Mouse (Mus musculus): ENCODE data around the gene Srcap. TPM values are rescaled to one million over a fixed set of nuclear protein-coding genes. Genes with fewer than 3 reads are reported as not detected.

Srcap gene
- polyA plus RNA-seq, 1 experiment from 2014 or later = 52.1 TPM

GRCm38 (mm10) chr7:127474378-127475070 is 37.3 kb upstream of the Srcap start:
- no peak overlapping the region for H3K4me3 ChIP-seq (ENCODE audit: low read depth, low read length)
- no peak overlapping the region for H3K4me2 ChIP-seq
- ATAC-seq (ENCODE audit: low FRiP score) (no peak), DNase-seq (ENCODE audit: low spot score, missing footprints) (peak; percentile 17)
- 80% methylated on average over 6 of the region's 6 CpGs for WGBS
- peaks cover 21% of the 10 kb centered on the region for H3K36me3 ChIP-seq (ENCODE audit: control insufficient read depth, insufficient read depth, low read length)
- H3K27me3 ChIP-seq (ENCODE audit: control insufficient read depth, insufficient read depth, low read length) = no peaks in the 10 kb centered on the region
- no peaks in the 10 kb centered on the region for H3K9me3 ChIP-seq (ENCODE audit: control insufficient read depth, low read length)
- H3K27ac ChIP-seq (ENCODE audit: low read depth, low read length) = no peak overlapping the region
- H3K4me1 ChIP-seq (ENCODE audit: control insufficient read depth, insufficient read depth, low read length) = peaks cover 9% of the 10 kb centered on the region
- H3K9ac ChIP-seq (ENCODE audit: low read length) = no peak overlapping the region

GRCm38 (mm10) chr7:127475186-127475740 is 36.5 kb upstream of the Srcap start:
- Histone ChIP-seq H3K9me3 (ENCODE audit: control insufficient read depth, low read length) (no peaks in the 10 kb centered on the region), H3K36me3 (ENCODE audit: control insufficient read depth, insufficient read depth, low read length) (peaks cover 21% of the 10 kb centered on the region), H3K4me2 (no peak overlapping the region), H3K9ac (ENCODE audit: low read length) (no peak overlapping the region), H3K27me3 (ENCODE audit: control insufficient read depth, insufficient read depth, low read length) (no peaks in the 10 kb centered on the region), H3K4me3 (ENCODE audit: low read depth, low read length) (no peak overlapping the region), H3K27ac (ENCODE audit: low read depth, low read length) (no peak overlapping the region), H3K4me1 (ENCODE audit: control insufficient read depth, insufficient read depth, low read length) (peaks cover 16% of the 10 kb centered on the region)
- peak; percentile 31 for DNase-seq (ENCODE audit: low spot score, missing footprints)
- WGBS = 94% methylated on average over 11 of the region's 11 CpGs
- ATAC-seq (ENCODE audit: low FRiP score) = no peak

- no peak for DNase-seq (ENCODE audit: low spot score, missing footprints)
- Histone ChIP-seq H3K4me2 (no peak overlapping the region), H3K27ac (ENCODE audit: low read depth, low read length) (no peak overlapping the region), H3K4me3 (ENCODE audit: low read depth, low read length) (no peak overlapping the region), H3K4me1 (ENCODE audit: control insufficient read depth, insufficient read depth, low read length) (peaks cover 23% of the 10 kb centered on the region), H3K36me3 (ENCODE audit: control insufficient read depth, insufficient read depth, low read length) (peaks cover 24% of the 10 kb centered on the region), H3K9ac (ENCODE audit: low read length) (no peak overlapping the region), H3K27me3 (ENCODE audit: control insufficient read depth, insufficient read depth, low read length) (no peaks in the 10 kb centered on the region), H3K9me3 (ENCODE audit: control insufficient read depth, low read length) (no peaks in the 10 kb centered on the region)
- WGBS = 97% methylated on average over 11 of the region's 11 CpGs
- ATAC-seq (ENCODE audit: low FRiP score) = no peak
These were observed 35.4 kb upstream of the Srcap start for GRCm38 (mm10) chr7:127476336-127476735.

- no peaks in the 10 kb centered on the region for H3K27me3 ChIP-seq (ENCODE audit: control insufficient read depth, insufficient read depth, low read length)
- peak overlapping the region; percentile 80; the same call in 1 of the 2 replicates for H3K9ac ChIP-seq (ENCODE audit: low read length)
- ATAC-seq (ENCODE audit: low FRiP score) (no peak), DNase-seq (ENCODE audit: low spot score, missing footprints) (no peak)
- H3K9me3 ChIP-seq (ENCODE audit: control insufficient read depth, low read length) = no peaks in the 10 kb centered on the region
- H3K27ac ChIP-seq (ENCODE audit: low read depth, low read length) = no peak overlapping the region
- 83% methylated on average over 4 of the region's 4 CpGs for WGBS
- peaks cover 23% of the 10 kb centered on the region for H3K4me1 ChIP-seq (ENCODE audit: control insufficient read depth, insufficient read depth, low read length)
- H3K4me3 ChIP-seq (ENCODE audit: low read depth, low read length) = peak overlapping the region; percentile 68; the same call in 1 of the 2 replicates
- peak overlapping the region; percentile 99 for H3K4me2 ChIP-seq
- peaks cover 24% of the 10 kb centered on the region for H3K36me3 ChIP-seq (ENCODE audit: control insufficient read depth, insufficient read depth, low read length)
These were observed 34.9 kb upstream of the Srcap start for GRCm38 (mm10) chr7:127476855-127477254.

GRCm38 (mm10) chr7:127477687-127478634 is 33.8 kb upstream of the Srcap start:
- peak overlapping the region; percentile 68 for H3K4me3 ChIP-seq (ENCODE audit: low read depth, low read length)
- peak overlapping the region; percentile 99 for H3K4me2 ChIP-seq
- peak overlapping the region; percentile 91 for H3K27ac ChIP-seq (ENCODE audit: low read depth, low read length)
- peak; percentile 100 for DNase-seq (ENCODE audit: low spot score, missing footprints)
- H3K9ac ChIP-seq (ENCODE audit: low read length) = peak overlapping the region; percentile 80
- H3K27me3 ChIP-seq (ENCODE audit: control insufficient read depth, insufficient read depth, low read length) = no peaks in the 10 kb centered on the region
- peak; percentile 92 for ATAC-seq (ENCODE audit: low FRiP score)
- H3K9me3 ChIP-seq (ENCODE audit: control insufficient read depth, low read length) = no peaks in the 10 kb centered on the region
- under 1% methylated on average over 50 of the region's 50 CpGs for WGBS
- H3K4me1 ChIP-seq (ENCODE audit: control insufficient read depth, insufficient read depth, low read length) = peaks cover 15% of the 10 kb centered on the region
- peaks cover 28% of the 10 kb centered on the region for H3K36me3 ChIP-seq (ENCODE audit: control insufficient read depth, insufficient read depth, low read length)

GRCm38 (mm10) chr7:127478635-127479317 is 33.0 kb upstream of the Srcap start, which contains the start of gene Fbrs:
Fbrs (plus strand) TSS chr7:127479199.
- DNase-seq (ENCODE audit: low spot score, missing footprints) (no peak), ATAC-seq (ENCODE audit: low FRiP score) (peak; percentile 86)
- Histone ChIP-seq H3K4me3 (ENCODE audit: low read depth, low read length) (peak within 1 kb of the TSS; percentile 68), H3K4me1 (ENCODE audit: control insufficient read depth, insufficient read depth, low read length) (peaks cover 15% of the 10 kb centered on the region), H3K36me3 (ENCODE audit: control insufficient read depth, insufficient read depth, low read length) (peaks cover 28% of the 10 kb centered on the region), H3K9me3 (ENCODE audit: control insufficient read depth, low read length) (no peaks in the 10 kb centered on the region), H3K4me2 (peak within 1 kb of the TSS; percentile 99), H3K9ac (ENCODE audit: low read length) (peak within 1 kb of the TSS; percentile 80), H3K27ac (ENCODE audit: low read depth, low read length) (peak within 1 kb of the TSS; percentile 91), H3K27me3 (ENCODE audit: control insufficient read depth, insufficient read depth, low read length) (no peaks in the 10 kb centered on the region)
- WGBS = 0% methylated on average over 52 of the region's 62 CpGs

- peaks cover 25% of the 10 kb centered on the region for H3K36me3 ChIP-seq (ENCODE audit: control insufficient read depth, insufficient read depth, low read length)
- H3K9ac ChIP-seq (ENCODE audit: low read length) = peak overlapping the region; percentile 80
- DNase-seq (ENCODE audit: low spot score, missing footprints) (peak; percentile 89), ATAC-seq (ENCODE audit: low FRiP score) (no peak; the same call in 1 of the 2 replicates)
- H3K27ac ChIP-seq (ENCODE audit: low read depth, low read length) = peak overlapping the region; percentile 91
- H3K9me3 ChIP-seq (ENCODE audit: control insufficient read depth, low read length) = no peaks in the 10 kb centered on the region
- WGBS = 5% methylated on average over 48 of the region's 48 CpGs
- H3K4me2 ChIP-seq = peak overlapping the region; percentile 99
- no peaks in the 10 kb centered on the region for H3K27me3 ChIP-seq (ENCODE audit: control insufficient read depth, insufficient read depth, low read length)
- peaks cover 15% of the 10 kb centered on the region for H3K4me1 ChIP-seq (ENCODE audit: control insufficient read depth, insufficient read depth, low read length)
- H3K4me3 ChIP-seq (ENCODE audit: low read depth, low read length) = peak overlapping the region; percentile 68
These were observed 32.2 kb upstream of the Srcap start for GRCm38 (mm10) chr7:127479318-127480225.

- H3K4me1 ChIP-seq (ENCODE audit: control insufficient read depth, insufficient read depth, low read length) = peaks cover 15% of the 10 kb centered on the region
- H3K9me3 ChIP-seq (ENCODE audit: control insufficient read depth, low read length) = no peaks in the 10 kb centered on the region
- no peak for ATAC-seq (ENCODE audit: low FRiP score)
- whole genome bisulfite sequencing = 70% methylated on average over 2 of the region's 2 CpGs
- H3K4me3 ChIP-seq (ENCODE audit: low read depth, low read length) = peak overlapping the region; percentile 68
- H3K36me3 ChIP-seq (ENCODE audit: control insufficient read depth, insufficient read depth, low read length) = peaks cover 28% of the 10 kb centered on the region
- H3K9ac ChIP-seq (ENCODE audit: low read length) = peak overlapping the region; percentile 80
- DNase-seq (ENCODE audit: low spot score, missing footprints) = peak; percentile 83
- H3K27me3 ChIP-seq (ENCODE audit: control insufficient read depth, insufficient read depth, low read length) = no peaks in the 10 kb centered on the region
- H3K4me2 ChIP-seq = peak overlapping the region; percentile 99
- H3K27ac ChIP-seq (ENCODE audit: low read depth, low read length) = no peak overlapping the region
These were observed 31.5 kb upstream of the Srcap start for GRCm38 (mm10) chr7:127480321-127480720.
